Mouse (Mus musculus): Measurements from ENCODE around the gene Chrnb1.

DNA sequence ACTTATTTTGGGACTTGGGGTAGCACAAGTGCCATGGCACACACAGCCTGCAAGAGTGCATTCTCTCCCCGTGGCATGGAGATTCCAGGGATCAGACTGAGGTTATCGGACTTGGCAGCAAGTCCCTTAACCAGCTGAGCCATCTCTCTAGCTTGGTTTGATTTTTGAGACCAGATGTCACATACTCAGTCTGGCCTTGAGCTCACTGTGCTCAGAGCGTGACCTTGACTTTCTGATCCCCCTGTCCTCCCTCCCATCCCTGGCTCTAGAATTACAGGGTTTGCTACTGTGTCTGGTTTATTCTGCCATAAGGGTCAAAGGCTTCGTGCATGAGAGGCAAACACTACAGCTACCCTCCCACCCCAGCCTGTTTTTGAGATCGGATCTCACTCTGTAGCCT lies 6.3 kb downstream of the Chrnb1 start:
- TF ChIP-seq POLR2A (IDR thresholded peaks at IDR 0.05; ENCODE audit: borderline replicate concordance, extremely low read depth, insufficient read depth, insufficient read length, poor library complexity, severe bottlenecking) (no peak), CTCF (IDR thresholded peaks at IDR 0.05; ENCODE audit: borderline replicate concordance, extremely low read depth, insufficient read depth, insufficient read length) (no peak)
